Mouse (Mus musculus): ENCODE measurements around the gene Gga3.

GRCm38 (mm10) chr11:115582913-115583606 lies 20.8 kb downstream of the Gga3 start:
- TF ChIP-seq POLR2A (IDR thresholded peaks at IDR 0.05; ENCODE audit: low read depth, low read length) (no peak), CTCF (conservative IDR thresholded peaks at IDR 0.05; ENCODE audit: insufficient read depth, insufficient read length, low read depth, low read length) (no peak)

All from kidney, adult 2 months (tissue).